Mouse (Mus musculus) stomach, postnatal 0 days (tissue): ENCODE data around the gene Adcy5. TPM values are rescaled to one million over a fixed set of nuclear protein-coding genes. Genes with fewer than 3 reads are reported as not detected.

Source experiments
- ATAC-seq: fragments of 200-750 bp; cut with Nextera tagmentation; 2 replicates; pipeline ENCODE4 v1.8.0; 2017; ENCODE audit not compliant: low FRiP score, low TSS enrichment
- DNase-seq: peaks from one replicate; pipeline ENCODE4 v3.0.0-alpha.2; 2016; ENCODE audit warnings: low spot score
- H3K27ac ChIP-seq: fragments of 300-500 bp; sonication (generic); replicated peaks from 2 replicates; pipeline ENCODE4 v1.5.1; 2014; ENCODE audit warnings: mild to moderate bottlenecking, control low read depth
- H3K27me3 ChIP-seq: fragments of 300-500 bp; sonication (generic); 2 replicates; pipeline ENCODE4 v1.6.1; 2014; ENCODE audit warnings: low read length; ENCODE audit not compliant: control insufficient read depth, insufficient read depth
- H3K36me3 ChIP-seq: fragments of 300-500 bp; sonication (generic); 2 replicates; pipeline ENCODE4 v1.6.1; 2014; ENCODE audit warnings: low read length, mixed read lengths; ENCODE audit not compliant: control insufficient read depth, insufficient read depth
- H3K4me1 ChIP-seq: fragments of 300-500 bp; sonication (generic); replicated peaks from 2 replicates; pipeline ENCODE4 v1.6.1; 2014; ENCODE audit warnings: antibody characterized with exemption; ENCODE audit not compliant: control insufficient read depth, insufficient read depth
- H3K4me2 ChIP-seq: fragments of 300-500 bp; sonication (generic); replicated peaks from 2 replicates; pipeline ENCODE4 v1.6.1; 2014; ENCODE audit warnings: low read depth, mild to moderate bottlenecking, control low read depth, moderate library complexity
- H3K4me3 ChIP-seq: fragments of 300-500 bp; sonication (generic); 2 replicates; pipeline ENCODE4 v1.5.1; 2014; ENCODE audit warnings: low read depth, low read length, control low read depth
- H3K9ac ChIP-seq: fragments of 300-500 bp; sonication (generic); 2 replicates; pipeline ENCODE4 v1.6.1; 2014; ENCODE audit warnings: mild to moderate bottlenecking, low read length, control low read depth, mixed read lengths
- H3K9me3 ChIP-seq: fragments of 300-500 bp; sonication (generic); 2 replicates; pipeline ENCODE4 v1.6.1; 2016; ENCODE audit warnings: low read length; ENCODE audit not compliant: control insufficient read depth
- CTCF ChIP-seq: IDR thresholded peaks from 2 replicates; pipeline ENCODE4 v1.5.1; 2016; ENCODE audit warnings: antibody characterized with exemption, low read depth, mild to moderate bottlenecking, moderate library complexity
- EP300 ChIP-seq: optimal IDR thresholded peaks from 2 replicates; pipeline ENCODE3; 2016; ENCODE audit warnings: antibody characterized with exemption
- WGBS: fragments of 180-500 bp; shearing (Covaris S2); extraction: QIAGEN DNeasy Blood & Tissue Kit; methylation state at CpG from one replicate; pipeline ENCODE4 v1.1.7; 2014; 5-methylcytosine and 5-hydroxymethylcytosine counted together
- polyA plus RNA-seq: library from polyadenylated mRNA; unstranded; fragments of >200 nt; fragmentation: Nextera tagmentation; extraction: Ambion mirVana; gene quantifications from 2 replicates; pipeline ENCODE4 v1.2.1, GENCODE M21; 2015

The Adcy5 gene
- polyA plus RNA-seq, 1 experiment from 2014 or later = 2.2 TPM

- H3K9ac ChIP-seq = no peak overlapping the region
- ATAC-seq = no peak
- TF ChIP-seq CTCF = no peak
- no peak for TF ChIP-seq EP300
- no peaks in the 10 kb centered on the region for H3K36me3 ChIP-seq
- H3K27me3 ChIP-seq = no peaks in the 10 kb centered on the region
- H3K27ac ChIP-seq = no peak overlapping the region
- no peaks in the 10 kb centered on the region for H3K4me1 ChIP-seq
- no peak for DNase-seq
- WGBS = 88% methylated on average over 5 of the region's 5 CpGs
- no peaks in the 10 kb centered on the region for H3K9me3 ChIP-seq
- H3K4me3 ChIP-seq = no peak overlapping the region
- no peak overlapping the region for H3K4me2 ChIP-seq
Measured at GRCm38 (mm10) chr16:35172195-35172594, 17.5 kb downstream of the Adcy5 start.

GRCm38 (mm10) chr16:35178516-35178915 lies 23.8 kb downstream of the Adcy5 start:
- no peak for DNase-seq
- 53% methylated on average over 3 of the region's 3 CpGs for WGBS

GRCm38 (mm10) chr16:35179082-35179481 lies 24.4 kb downstream of the Adcy5 start:
- Histone ChIP-seq H3K4me1 (peaks cover 2% of the 10 kb centered on the region; the same call in 1 of the 2 replicates), H3K27me3 (no peaks in the 10 kb centered on the region), H3K9ac (no peak overlapping the region), H3K4me3 (no peak overlapping the region), H3K36me3 (no peaks in the 10 kb centered on the region), H3K27ac (0 out of 2 replicates have a peak overlapping the region, but pooled peaks have one; percentile 45), H3K9me3 (no peaks in the 10 kb centered on the region), H3K4me2 (no peak overlapping the region)
- 26% methylated on average over 8 of the region's 8 CpGs for WGBS
- peak; percentile 38 for DNase-seq
- 0 out of 2 replicates have a peak, but pooled peaks have one; percentile 18 for ATAC-seq
- TF ChIP-seq EP300 = no peak
- TF ChIP-seq CTCF = no peak

More at GRCm38 (mm10) chr16:35178516-35178915, 23.8 kb downstream of the Adcy5 start:
- no peak; the same call in 1 of the 2 replicates for ATAC-seq
- no peaks in the 10 kb centered on the region for H3K9me3 ChIP-seq
- H3K9ac ChIP-seq = no peak overlapping the region
- 0 out of 2 replicates have a peak overlapping the region, but pooled peaks have one; percentile 45 for H3K27ac ChIP-seq
- no peaks in the 10 kb centered on the region for H3K36me3 ChIP-seq
- H3K27me3 ChIP-seq = no peaks in the 10 kb centered on the region
- H3K4me2 ChIP-seq = no peak overlapping the region
- no peak overlapping the region for H3K4me3 ChIP-seq
- peaks cover 2% of the 10 kb centered on the region; the same call in 1 of the 2 replicates for H3K4me1 ChIP-seq
- no peak for TF ChIP-seq EP300

- DNase-seq (no peak), ATAC-seq (no peak)
Measured at GRCm38 (mm10) chr16:35183161-35183560, 28.5 kb downstream of the Adcy5 start.

GRCm38 (mm10) chr16:35188111-35188510 lies 33.4 kb downstream of the Adcy5 start:
- no peaks in the 10 kb centered on the region for H3K9me3 ChIP-seq
- ATAC-seq = no peak
- no peak for DNase-seq
- H3K4me1 ChIP-seq = peaks cover 7% of the 10 kb centered on the region
- H3K36me3 ChIP-seq = no peaks in the 10 kb centered on the region
- H3K27ac ChIP-seq = no peak overlapping the region
- H3K9ac ChIP-seq = no peak overlapping the region
- no peaks in the 10 kb centered on the region for H3K27me3 ChIP-seq
- H3K4me2 ChIP-seq = no peak overlapping the region
- WGBS = 77% methylated on average over 4 of the region's 4 CpGs
- H3K4me3 ChIP-seq = no peak overlapping the region
- TF ChIP-seq EP300 (no peak), CTCF (no peak)

More at GRCm38 (mm10) chr16:35183161-35183560, 28.5 kb downstream of the Adcy5 start:
- no peaks in the 10 kb centered on the region for H3K36me3 ChIP-seq
- no peak overlapping the region for H3K9ac ChIP-seq
- no peak overlapping the region for H3K4me3 ChIP-seq
- WGBS = 65% methylated on average over 11 of the region's 11 CpGs
- no peaks in the 10 kb centered on the region for H3K27me3 ChIP-seq
- no peak overlapping the region for H3K27ac ChIP-seq
- TF ChIP-seq CTCF (no peak), EP300 (no peak)
- H3K9me3 ChIP-seq = no peaks in the 10 kb centered on the region
- no peak overlapping the region for H3K4me2 ChIP-seq
- peaks cover 2% of the 10 kb centered on the region; the same call in 1 of the 2 replicates for H3K4me1 ChIP-seq

- Histone ChIP-seq H3K4me3 (no peak overlapping the region), H3K27me3 (no peaks in the 10 kb centered on the region), H3K4me2 (no peak overlapping the region), H3K27ac (peak overlapping the region; percentile 40), H3K4me1 (peaks cover 9% of the 10 kb centered on the region), H3K9me3 (no peaks in the 10 kb centered on the region), H3K9ac (no peak overlapping the region), H3K36me3 (no peaks in the 10 kb centered on the region)
- peak; percentile 39 for DNase-seq
- TF ChIP-seq EP300 (no peak), CTCF (no peak; the same call in 1 of the 2 replicates)
- 41% methylated on average over 11 of the region's 11 CpGs for WGBS
- ATAC-seq = peak; percentile 69
Measured at GRCm38 (mm10) chr16:35189420-35190141, 34.9 kb downstream of the Adcy5 start.
